Mouse (Mus musculus) liver, embryonic 14.5 days (tissue): ENCODE results near the gene Calcoco1.

Source experiments
- CTCF ChIP-seq: IDR thresholded peaks from 2 replicates; pipeline ENCODE4 v1.5.1; 2016; ENCODE audit warnings: antibody characterized with exemption, low read depth, control low read depth
- EP300 ChIP-seq: IDR thresholded peaks from 2 replicates; pipeline ENCODE4 v1.6.1; 2016; ENCODE audit warnings: antibody characterized with exemption, low read depth

DNA sequence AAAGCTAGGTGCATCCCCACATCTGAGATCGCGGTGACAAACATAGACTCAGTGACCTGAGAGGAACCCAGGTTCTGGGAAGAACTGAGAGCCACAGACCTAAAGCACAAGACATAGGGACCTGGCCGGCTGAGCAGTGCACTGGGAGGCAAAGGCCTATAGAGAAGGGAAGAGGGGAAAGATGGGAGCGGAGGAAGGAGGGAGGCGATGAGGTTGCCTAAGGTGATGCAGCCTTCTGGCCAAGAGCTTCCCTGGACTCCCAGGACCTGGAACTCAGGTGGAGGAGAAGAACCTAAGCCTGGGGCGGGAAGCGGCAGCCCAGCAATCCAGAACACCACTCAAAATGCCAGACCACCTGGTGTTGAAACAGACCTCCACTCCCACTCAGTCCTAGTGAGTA is 22.4 kb upstream of the Calcoco1 start:
- TF ChIP-seq CTCF, result no peak
- no peak for TF ChIP-seq EP300
